ENCODE assay signal across 8 mouse cellular contexts in genomic region chr13:9276856-9277620, GRCm38 (mm10). TPM values are rescaled to one million over a fixed set of nuclear protein-coding genes. Genes with fewer than 3 reads are reported as not detected.
DNase-seq lines count a peak whose midpoint lies in the region; ATAC-seq and TF ChIP-seq lines count a peak whose summit lies in the region.

No protein-coding gene starts in this region.

- no peak; the same call in none of the 2 replicates for TF ChIP-seq CTCF in hindbrain, postnatal 0 days (IDR thresholded peaks at IDR 0.05; ENCODE audit: low read depth)

- peak; percentile 59 to 66 for DNase-seq in adrenal gland, adult 18-20 months (ENCODE audit: low spot score in 2 of 2)
- no peak for DNase-seq in adrenal gland, adult (ENCODE audit: inconsistent age in 2 of 2, low spot score in 1 of 2)
- DNase-seq in cerebellum, adult 9-11 months, result peak; percentile 71
- DNase-seq in gastrocnemius, adult 8-10 months (ENCODE audit: low spot score in 2 of 2), result peak; percentile 22 to 31
- DNase-seq in hindbrain, postnatal 0 days (ENCODE audit: low spot score), result peak; percentile 77
- DNase-seq in limb, embryonic 10.5 days (ENCODE audit: low spot score), result peak; percentile 70
- peak; percentile 9 to 10 for DNase-seq in spleen, postnatal 14 days (ENCODE audit: low spot score in 2 of 2)

- ATAC-seq in hindbrain, postnatal 0 days, result peak; percentile 77
- ATAC-seq in midbrain, embryonic 12.5 days (ENCODE audit: low FRiP score, low read depth), result peak; percentile 80

- H3K4me3 ChIP-seq in hindbrain, postnatal 0 days (ENCODE audit: low read length), result peak overlapping the region; percentile 99
- H3K4me3 ChIP-seq in limb, embryonic 10.5 days, result peak overlapping the region; percentile 92
- peak overlapping the region; percentile 95 for H3K4me3 ChIP-seq in midbrain, embryonic 12.5 days

- WGBS in hindbrain, postnatal 0 days, result 2% methylated on average over 31 of the region's 75 CpGs
- under 1% methylated on average over 75 of the region's 75 CpGs for WGBS in limb, embryonic 10.5 days
- WGBS in midbrain, embryonic 12.5 days, result under 1% methylated on average over 60 of the region's 75 CpGs

- H3K4me1 ChIP-seq in hindbrain, postnatal 0 days (ENCODE audit: insufficient read depth, low read length), result peaks cover 11% of the 10 kb centered on the region; the same call in 1 of the 2 replicates
- peaks cover 13% of the 10 kb centered on the region for H3K4me1 ChIP-seq in limb, embryonic 10.5 days
- H3K4me1 ChIP-seq in midbrain, embryonic 12.5 days, result peaks cover 21% of the 10 kb centered on the region

- H3K27ac ChIP-seq in hindbrain, postnatal 0 days, result peak overlapping the region; percentile 99
- H3K27ac ChIP-seq in limb, embryonic 10.5 days, result peak overlapping the region; percentile 97
- peak overlapping the region; percentile 99 for H3K27ac ChIP-seq in midbrain, embryonic 12.5 days (replicated peaks)

- H3K9me3 ChIP-seq in hindbrain, postnatal 0 days (ENCODE audit: low read length), result no peaks in the 10 kb centered on the region
- no peaks in the 10 kb centered on the region for H3K9me3 ChIP-seq in limb, embryonic 10.5 days (replicated peaks)
- H3K9me3 ChIP-seq in midbrain, embryonic 12.5 days, result no peaks in the 10 kb centered on the region

- H3K36me3 ChIP-seq in hindbrain, postnatal 0 days (ENCODE audit: insufficient read depth, low read length), result no peaks in the 10 kb centered on the region
- no peaks in the 10 kb centered on the region for H3K36me3 ChIP-seq in limb, embryonic 10.5 days
- no peaks in the 10 kb centered on the region for H3K36me3 ChIP-seq in midbrain, embryonic 12.5 days

- H3K4me2 ChIP-seq in hindbrain, postnatal 0 days (ENCODE audit: low read depth, low read length), result peak overlapping the region; percentile 76
- H3K4me2 ChIP-seq in midbrain, embryonic 12.5 days (replicated peaks), result peak overlapping the region; percentile 79

- no peaks in the 10 kb centered on the region for H3K27me3 ChIP-seq in hindbrain, postnatal 0 days (ENCODE audit: insufficient read depth, low read length)
- no peaks in the 10 kb centered on the region for H3K27me3 ChIP-seq in limb, embryonic 10.5 days (ENCODE audit: low read depth, poor library complexity, severe bottlenecking)
- H3K27me3 ChIP-seq in midbrain, embryonic 12.5 days, result no peaks in the 10 kb centered on the region

- peak overlapping the region; percentile 98 for H3K9ac ChIP-seq in hindbrain, postnatal 0 days (replicated peaks; ENCODE audit: low read length)
- H3K9ac ChIP-seq in midbrain, embryonic 12.5 days (replicated peaks), result peak overlapping the region; percentile 98

RNA-seq across cellular contexts. Expression of gene Dip2c, which starts 0.7 kb away (rescaled TPM):
- total RNA-seq in adrenal gland, adult 18-20 months (2021), result 10 to 100 TPM; 13.9 to 27.2 TPM
- 10 to 100 TPM; 10.2 to 12.3 (median 11.7) TPM for total RNA-seq in gastrocnemius, adult 8-10 months (2022)
- 66.9 and 73.6 TPM in 2 replicates for total RNA-seq in hindbrain, postnatal 0 days (2014; rRNA removed)
- 8.4 and 9.2 TPM in 2 replicates for polyA plus RNA-seq in hindbrain, postnatal 0 days (2015; fragmentation: Nextera tagmentation; extraction: Ambion mirVana)
- polyA plus RNA-seq in limb, embryonic 10.5 days (2016; fragmentation: Nextera tagmentation; extraction: Ambion mirVana), result 3.8 and 4.9 TPM in 2 replicates
- 13.2 and 13.4 TPM in 2 replicates for polyA plus RNA-seq in midbrain, embryonic 12.5 days (2016; fragmentation: Nextera tagmentation; extraction: Ambion mirVana)

Comparison
In these comparisons a context has a peak if more than half of its experiments do, and no peak if none do; other contexts are left out.
1. DNase-seq: peak in adrenal gland, adult 18-20 months (2 of 2), cerebellum, adult 9-11 months (single experiment), gastrocnemius, adult 8-10 months (2 of 2), hindbrain, postnatal 0 days (single experiment), limb, embryonic 10.5 days (single experiment) and spleen, postnatal 14 days (2 of 2); none in adrenal gland, adult (0 of 2).
2. Peak in every context shown above with its lines, with median percentiles within 50 percentile points of each other: H3K27ac ChIP-seq and H3K4me3 ChIP-seq.